Mouse (Mus musculus) T-helper 1 cell (primary cell): ENCODE measurements around the gene Sipa1.

Source experiments
- in situ Hi-C: fragments of 300-600 bp; cut with MboI, MseI; formaldehyde crosslinking; loops from one replicate; pipeline ENCODE4 v1.15.1; 2025; ENCODE audit warnings: high pct_unique_total_duplicates

Sipa1 gene

GRCm38 (mm10) chr19:5662981-5663913 lies at the start of gene Sipa1:
Gene Sipa1, minus strand, starts transcription at chr19:5663707.
- in situ Hi-C loops: loop anchor here (5.0 kb wide), 1 partner anchor 71 kb away; no protein-coding TSS in a partner anchor

DNA sequence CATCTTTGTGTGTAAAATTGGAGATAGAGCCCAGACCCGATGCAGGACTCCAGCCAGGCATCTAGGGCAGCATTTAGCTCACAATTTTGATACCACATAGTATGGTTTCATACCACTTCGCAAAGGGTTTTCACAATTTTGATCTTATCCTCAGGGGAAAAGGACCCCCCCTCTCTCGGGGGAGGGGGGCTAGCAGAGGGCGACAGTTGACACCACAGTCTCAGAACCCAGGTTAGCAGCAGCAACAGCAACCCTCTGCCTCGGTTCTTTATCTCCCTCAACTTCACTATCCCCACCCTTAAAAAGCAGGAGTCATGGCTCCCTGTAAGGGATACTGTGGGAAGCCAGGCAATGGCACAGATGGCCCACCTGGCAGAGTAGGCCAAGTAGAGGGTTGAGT lies 49.7 kb upstream of the Sipa1 start:
- in situ Hi-C loops: no loop called here

DNA sequence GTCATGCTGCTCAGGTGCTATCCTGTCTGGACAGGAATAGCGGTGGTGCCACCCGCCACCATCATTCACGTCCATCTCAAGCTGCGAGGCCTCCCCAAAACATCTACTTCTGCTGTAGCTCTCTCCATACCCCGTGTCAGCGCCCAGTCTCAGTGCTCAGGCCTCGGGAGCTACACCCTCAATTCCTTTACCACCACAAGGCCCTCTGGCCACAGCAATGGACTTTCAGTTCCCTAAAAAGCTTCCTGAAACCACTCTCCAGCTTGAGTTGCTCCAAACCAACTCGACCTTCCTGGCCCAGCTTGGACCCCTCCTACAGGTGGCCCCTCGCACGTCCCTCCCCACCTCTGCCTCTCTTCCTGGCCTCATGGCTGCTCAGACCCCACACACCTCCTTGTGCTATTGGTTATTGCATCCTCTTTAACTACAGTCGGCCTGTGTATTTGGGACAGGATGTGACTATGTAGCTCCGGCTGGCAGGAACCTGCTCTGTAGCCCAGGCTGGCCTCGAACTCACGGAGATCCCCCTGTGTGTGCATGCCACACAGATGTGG lies 48.5 kb upstream of the Sipa1 start:
- in situ Hi-C loops: no loop called here

- in situ Hi-C loops: no loop called here
Measured at GRCm38 (mm10) chr19:5711218-5711617, 47.7 kb upstream of the Sipa1 start.

GRCm38 (mm10) chr19:5710581-5710980 lies 47.1 kb upstream of the Sipa1 start:
- in situ Hi-C loops: no loop called here

- in situ Hi-C loops: no loop called here
Measured at GRCm38 (mm10) chr19:5710068-5710467, 46.6 kb upstream of the Sipa1 start.

DNA sequence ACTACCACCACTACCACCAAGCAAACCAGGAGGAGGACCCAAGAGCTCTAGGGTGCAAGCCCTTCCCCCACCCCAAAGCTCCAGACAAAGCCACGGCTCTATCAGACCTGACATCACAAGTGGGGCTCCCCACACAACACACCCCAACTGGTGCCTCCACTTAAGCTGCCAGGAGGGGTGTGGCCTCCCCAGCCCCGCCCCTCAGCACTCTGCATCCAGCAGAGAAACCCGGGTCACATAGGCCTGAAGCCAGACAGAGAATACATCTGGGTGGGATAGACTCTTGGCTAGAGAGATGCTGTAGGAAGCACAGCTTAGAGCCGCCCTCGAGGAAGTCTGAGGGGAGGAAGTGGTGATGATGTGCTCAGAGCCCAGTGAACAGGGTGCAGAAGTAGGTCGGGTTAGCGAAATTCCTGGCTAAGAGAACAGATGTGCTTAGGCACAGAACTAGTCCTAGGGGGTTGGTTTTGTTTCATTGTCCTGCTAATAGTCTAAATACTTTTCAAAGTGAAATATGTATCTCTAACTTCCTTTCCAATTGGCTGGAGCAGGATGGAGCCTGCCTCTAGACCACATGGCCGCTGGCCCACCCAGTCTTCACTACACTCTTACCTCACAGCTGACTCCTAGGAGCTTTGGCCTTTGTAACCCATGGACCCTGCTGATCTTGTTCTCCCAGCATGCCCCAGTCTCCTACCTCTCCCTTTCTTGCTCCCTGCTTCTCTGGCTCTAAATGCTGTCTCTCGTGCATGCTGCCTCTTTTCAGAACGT lies 41.5 kb upstream of the Sipa1 start:
- in situ Hi-C loops: no loop called here

GRCm38 (mm10) chr19:5704163-5704800 lies 40.8 kb upstream of the Sipa1 start, which contains the start of gene Kcnk7:
Gene Kcnk7, plus strand, starts transcription at chr19:5704367.
- in situ Hi-C loops: no loop called here

- in situ Hi-C loops: loop anchor here (10.0 kb wide), 1 partner anchor 1229 kb away; the partner anchor contains the start of genes Catsperz and Esrra
Measured at GRCm38 (mm10) chr19:5695849-5696462, 32.4 kb upstream of the Sipa1 start.

GRCm38 (mm10) chr19:5693801-5694200 lies 30.3 kb upstream of the Sipa1 start:
- in situ Hi-C loops: loop anchor here (10.0 kb wide), 1 partner anchor 1231 kb away; the partner anchor contains the start of genes Catsperz and Esrra

- in situ Hi-C loops: loop anchor here (10.0 kb wide), 1 partner anchor 1232 kb away; the partner anchor contains the start of genes Catsperz and Esrra
Measured at GRCm38 (mm10) chr19:5692913-5693396, 29.4 kb upstream of the Sipa1 start.

DNA sequence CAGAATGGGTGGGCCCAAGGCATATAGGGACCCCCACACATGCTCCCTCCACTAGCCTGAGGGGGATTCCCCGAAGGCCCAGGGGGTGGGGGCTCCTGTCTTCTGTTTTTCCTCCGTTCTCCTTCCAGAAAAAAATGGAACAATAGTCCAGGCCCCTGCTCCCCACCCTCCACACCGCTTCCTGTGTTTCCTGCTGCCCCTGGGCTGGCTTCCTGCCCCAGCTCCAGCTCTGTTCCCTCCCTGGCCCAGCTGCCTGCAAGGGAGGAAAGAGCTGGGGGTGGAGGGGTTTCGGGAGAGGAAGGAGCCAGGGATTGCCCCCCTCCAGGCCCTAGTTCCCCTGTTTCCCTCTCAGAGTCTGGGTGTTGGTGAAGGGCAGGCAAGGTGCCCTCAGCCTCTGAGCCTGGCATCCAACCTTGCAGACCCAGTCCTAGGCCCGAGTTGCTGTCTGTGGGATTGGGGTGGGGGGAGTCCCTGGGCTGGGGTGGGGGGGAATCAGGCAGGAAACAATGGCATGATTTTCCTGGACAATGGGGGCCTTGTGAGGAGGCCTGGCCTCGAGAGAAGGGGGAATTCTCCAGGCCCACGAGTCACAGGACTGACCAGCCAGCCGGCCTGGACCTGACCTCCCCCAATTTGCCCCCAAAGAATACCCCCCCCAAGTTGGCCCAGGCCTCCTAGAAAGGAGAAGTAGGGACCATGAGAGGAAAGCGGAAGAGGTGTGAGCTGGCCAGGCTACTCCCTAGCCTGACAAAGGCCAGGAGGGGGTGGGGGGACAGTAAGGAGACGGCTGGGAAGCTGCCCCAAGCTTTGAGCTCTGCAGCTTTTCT lies 28.8 kb upstream of the Sipa1 start:
- in situ Hi-C loops: loop anchor here (10.0 kb wide), 1 partner anchor 1233 kb away; the partner anchor contains the start of genes Catsperz and Esrra

DNA sequence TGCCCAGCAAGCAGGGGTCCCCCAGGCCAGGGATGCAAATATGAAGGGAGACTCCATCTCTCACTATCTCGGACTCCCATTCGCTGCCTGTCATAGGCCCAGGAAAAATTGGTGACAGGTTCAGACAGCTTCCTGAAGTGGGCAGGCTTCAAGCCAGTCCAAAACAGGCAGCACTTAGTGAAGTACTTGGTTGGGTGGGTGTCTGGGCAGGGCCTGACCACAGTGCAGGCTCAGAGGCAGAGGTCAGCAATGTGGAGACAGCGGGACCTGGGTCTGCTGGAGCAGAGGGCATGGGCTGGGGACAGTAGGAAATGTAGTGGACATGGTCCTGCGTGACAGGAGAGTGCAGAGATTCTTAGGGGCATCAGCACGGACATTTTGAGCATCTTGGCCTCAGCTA lies 28.1 kb upstream of the Sipa1 start:
- in situ Hi-C loops: loop anchor here (10.0 kb wide), 1 partner anchor 1233 kb away; the partner anchor contains the start of genes Catsperz and Esrra

- in situ Hi-C loops: loop anchor here (10.0 kb wide), 1 partner anchor 1234 kb away; the partner anchor contains the start of genes Catsperz and Esrra
Measured at GRCm38 (mm10) chr19:5690343-5690735, 26.8 kb upstream of the Sipa1 start.

GRCm38 (mm10) chr19:5689565-5690342 lies 26.2 kb upstream of the Sipa1 start:
- in situ Hi-C loops: loop anchor here (10.0 kb wide), 1 partner anchor 1235 kb away; the partner anchor contains the start of genes Catsperz and Esrra

- in situ Hi-C loops: no loop called here
Measured at GRCm38 (mm10) chr19:5689088-5689428, 25.6 kb upstream of the Sipa1 start.

DNA sequence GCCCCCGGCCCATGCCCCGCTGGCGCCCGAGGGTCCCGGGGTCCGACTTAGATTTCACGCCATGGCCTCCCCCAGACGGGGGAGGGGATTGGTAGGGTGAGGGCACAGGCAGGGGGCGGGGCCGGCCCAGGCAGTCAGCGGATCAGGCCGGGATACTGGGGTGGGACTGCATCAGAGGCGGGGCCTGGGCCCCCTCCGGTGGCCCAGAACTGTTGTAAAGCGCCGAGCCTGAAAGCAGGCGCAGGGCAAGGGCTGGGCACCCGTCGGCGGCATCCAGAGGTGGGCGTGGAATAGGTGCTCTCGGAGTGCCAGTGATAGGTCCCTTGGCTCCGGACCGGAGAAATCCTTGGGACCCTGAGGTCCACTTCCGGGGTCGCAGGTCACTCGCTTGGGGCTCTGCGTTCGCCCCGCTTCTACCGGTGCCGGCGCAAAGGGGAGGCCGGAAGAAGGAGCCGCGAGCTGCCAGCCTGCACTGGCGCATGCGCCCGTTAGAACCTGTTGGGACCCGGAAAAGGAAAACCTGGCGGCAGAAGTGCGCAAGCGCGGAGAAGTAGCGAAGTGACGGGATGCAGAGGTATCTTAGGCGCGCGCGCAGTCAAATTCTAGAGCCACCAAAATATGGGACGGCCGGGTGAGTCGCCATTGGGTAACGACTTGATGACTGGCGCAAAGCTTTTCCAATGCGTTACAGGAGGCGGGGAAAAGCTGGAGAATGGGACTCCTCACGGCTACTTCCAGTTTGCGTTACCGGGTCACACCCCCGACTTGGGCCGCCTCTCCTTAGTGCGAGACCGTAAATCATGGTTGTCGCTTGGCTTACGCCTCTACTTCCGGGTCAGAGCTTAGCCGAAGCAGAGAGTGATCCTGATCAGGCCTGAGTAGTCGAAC lies 24.9 kb upstream of the Sipa1 start, which contains the start of the genes Map3k11 and Pcnx3:
TSS of gene Map3k11 (plus strand) at position 543 of the 888 bp plus-strand sequence.
TSS of gene Pcnx3 (minus strand) at position 709 of the 888 bp plus-strand sequence.
- in situ Hi-C loops: no loop called here
